Mouse (Mus musculus) lung, adult 2 months (tissue): ENCODE results near the gene Bysl.

Source experiments
- CTCF ChIP-seq: fragments of 200-500 bp; IDR thresholded peaks from 2 replicates; pipeline ENCODE4 v1.5.1; 2011; ENCODE audit warnings: mild to moderate bottlenecking, low read length, control low read depth; ENCODE audit not compliant: insufficient read depth
- POLR2A ChIP-seq: fragments of 200-500 bp; IDR thresholded peaks from 2 replicates; pipeline ENCODE4 v1.6.1; 2011; ENCODE audit warnings: low read depth, mild to moderate bottlenecking, control low read depth, low read length, borderline replicate concordance; ENCODE audit errors: extremely low read depth

GRCm38 (mm10) chr17:47591073-47591472 lies 20.2 kb downstream of the Bysl start:
- TF ChIP-seq CTCF (no peak), POLR2A (no peak)
